Mouse (Mus musculus) midbrain, embryonic 16.5 days (tissue): ENCODE results near the gene Pold2. TPM values are rescaled to one million over a fixed set of nuclear protein-coding genes. Genes with fewer than 3 reads are reported as not detected.

Source experiments
- ATAC-seq: fragments of 200-750 bp; cut with Nextera tagmentation; 2 replicates; pipeline ENCODE4 v1.8.0; 2017; ENCODE audit warnings: moderate TSS enrichment
- H3K27ac ChIP-seq: fragments of 300-500 bp; sonication (generic); 2 replicates; pipeline ENCODE4 v1.5.1; 2014; ENCODE audit warnings: mild to moderate bottlenecking, low read length, mixed read lengths
- H3K27me3 ChIP-seq: fragments of 300-500 bp; sonication (generic); 2 replicates; pipeline ENCODE4 v1.6.1; 2014; ENCODE audit warnings: low read depth, low read length, mixed read lengths; ENCODE audit not compliant: control insufficient read depth, insufficient read depth
- H3K36me3 ChIP-seq: fragments of 300-500 bp; sonication (generic); 2 replicates; pipeline ENCODE4 v1.6.1; 2014; ENCODE audit warnings: mild to moderate bottlenecking, low read length, moderate library complexity, mixed read lengths; ENCODE audit not compliant: control insufficient read depth, insufficient read depth
- H3K4me1 ChIP-seq: fragments of 300-500 bp; sonication (generic); 2 replicates; pipeline ENCODE4 v1.6.1; 2014; ENCODE audit warnings: mild to moderate bottlenecking, low read length, mixed read lengths; ENCODE audit not compliant: control insufficient read depth, insufficient read depth
- H3K4me2 ChIP-seq: fragments of 300-500 bp; sonication (generic); 2 replicates; pipeline ENCODE4 v1.6.1; 2014; ENCODE audit warnings: mild to moderate bottlenecking, low read length, mixed read lengths
- H3K4me3 ChIP-seq: fragments of 300-500 bp; sonication (generic); 2 replicates; pipeline ENCODE4 v1.5.1; 2014; ENCODE audit warnings: low read depth, mild to moderate bottlenecking, low read length, moderate library complexity, mixed read lengths
- H3K9ac ChIP-seq: fragments of 300-500 bp; sonication (generic); 2 replicates; pipeline ENCODE4 v1.6.1; 2014; ENCODE audit warnings: low read depth, low read length, mixed read lengths
- H3K9me3 ChIP-seq: fragments of 300-500 bp; sonication (generic); replicated peaks from 2 replicates; pipeline ENCODE4 v1.6.1; 2014; ENCODE audit warnings: mild to moderate bottlenecking, low read length, mixed read lengths; ENCODE audit not compliant: control insufficient read depth, poor library complexity, severe bottlenecking
- WGBS: fragments of 180-500 bp; shearing (Covaris S2); extraction: QIAGEN DNeasy Blood & Tissue Kit; methylation state at CpG from one replicate; pipeline ENCODE4 v1.1.7; 2014; 5-methylcytosine and 5-hydroxymethylcytosine counted together
- polyA plus RNA-seq: library from polyadenylated mRNA; unstranded; fragments of >200 nt; fragmentation: Nextera tagmentation; extraction: Ambion mirVana; gene quantifications from 2 replicates; pipeline ENCODE4 v1.2.1, GENCODE M21; 2015

Pold2 gene
- polyA plus RNA-seq, 1 experiment from 2014 or later: 57.4 TPM

DNA sequence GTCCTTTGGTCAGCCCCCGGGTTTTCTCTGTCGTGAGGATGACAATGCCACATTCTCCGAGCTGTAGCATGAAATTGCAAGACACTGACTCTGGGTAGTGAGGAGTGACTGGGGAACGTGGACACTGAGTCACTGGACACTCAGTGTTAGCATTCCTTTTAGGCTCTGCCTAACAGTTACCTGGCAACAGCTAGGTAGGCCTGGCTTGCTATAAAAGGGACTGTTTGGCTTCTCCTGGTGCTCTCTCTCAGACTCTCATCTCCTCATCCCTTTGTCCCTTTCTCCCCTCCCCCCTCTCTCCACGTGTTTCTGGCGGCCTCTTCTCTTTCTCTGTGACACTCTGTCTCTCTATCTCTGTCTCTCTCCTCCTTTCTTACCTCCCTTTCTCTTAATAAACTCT lies 24.3 kb upstream of the Pold2 start:
- H3K9me3 ChIP-seq: no peaks in the 10 kb centered on the region
- H3K9ac ChIP-seq: peak overlapping the region; percentile 73
- no peaks in the 10 kb centered on the region for H3K36me3 ChIP-seq
- peaks cover 19% of the 10 kb centered on the region for H3K4me1 ChIP-seq
- H3K4me2 ChIP-seq: peak overlapping the region; percentile 87
- 5% methylated on average over 6 of the region's 6 CpGs for WGBS
- no peaks in the 10 kb centered on the region; the same call in 1 of the 2 replicates for H3K27me3 ChIP-seq
- H3K27ac ChIP-seq: peak overlapping the region; percentile 89
- peak; percentile 50 for ATAC-seq
- peak overlapping the region; percentile 48 for H3K4me3 ChIP-seq

DNA sequence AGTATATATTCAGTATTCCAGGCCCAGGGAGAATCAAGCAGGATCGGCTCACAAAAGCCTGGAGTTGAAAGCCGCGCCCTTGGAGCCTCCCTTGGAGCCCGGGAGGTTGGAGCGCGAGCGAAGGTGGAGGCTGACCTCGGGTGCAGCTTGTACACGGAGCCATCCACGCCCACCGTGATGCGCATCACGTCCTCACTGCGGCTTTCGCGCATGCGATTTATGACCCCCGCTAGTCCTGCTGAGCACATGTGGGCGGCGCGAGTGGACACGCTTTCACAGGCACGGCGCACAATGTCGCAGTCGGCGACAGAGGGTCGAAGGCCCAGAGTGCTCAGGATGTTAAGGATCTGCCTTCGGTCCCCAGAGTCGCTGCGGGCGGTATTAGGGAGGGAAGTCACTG lies 23.9 kb upstream of the Pold2 start:
- 0% methylated on average over 32 of the region's 32 CpGs for WGBS

DNA sequence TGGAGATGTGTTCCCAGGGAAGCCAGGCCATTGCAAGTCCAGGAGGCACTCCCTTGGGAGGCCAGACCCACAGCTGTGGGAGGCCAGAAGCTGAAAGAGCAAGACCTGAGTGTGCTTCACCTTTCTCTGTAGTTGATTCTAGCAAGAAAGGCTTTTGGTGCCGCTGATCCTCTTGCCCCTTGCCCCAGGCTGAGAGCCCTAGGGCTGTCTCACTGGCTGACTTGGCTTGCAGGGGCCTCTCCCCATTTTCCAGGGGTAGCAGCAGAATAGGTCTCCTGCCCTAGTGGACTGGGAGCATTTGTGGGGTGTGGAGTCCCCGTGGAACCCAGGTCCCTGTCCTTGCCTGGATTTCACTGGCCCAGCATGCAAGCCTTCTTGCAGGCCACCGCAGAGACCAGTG lies 23.2 kb upstream of the Pold2 start:
- Histone ChIP-seq H3K27ac (peak overlapping the region; percentile 89), H3K9ac (peak overlapping the region; percentile 73), H3K4me1 (peaks cover 19% of the 10 kb centered on the region), H3K4me3 (peak overlapping the region; percentile 48), H3K27me3 (no peaks in the 10 kb centered on the region; the same call in 1 of the 2 replicates), H3K36me3 (no peaks in the 10 kb centered on the region), H3K4me2 (peak overlapping the region; percentile 87), H3K9me3 (no peaks in the 10 kb centered on the region)
- ATAC-seq: peak; percentile 41
- 15% methylated on average over 3 of the region's 3 CpGs for WGBS

More for the DNA sequence above, 23.9 kb upstream of the Pold2 start:
- H3K4me1 ChIP-seq: peaks cover 19% of the 10 kb centered on the region
- H3K36me3 ChIP-seq: no peaks in the 10 kb centered on the region
- peak overlapping the region; percentile 89 for H3K27ac ChIP-seq
- H3K27me3 ChIP-seq: no peaks in the 10 kb centered on the region; the same call in 1 of the 2 replicates
- ATAC-seq: peak; percentile 93
- H3K4me2 ChIP-seq: peak overlapping the region; percentile 87
- no peaks in the 10 kb centered on the region for H3K9me3 ChIP-seq
- H3K9ac ChIP-seq: peak overlapping the region; percentile 73
- peak overlapping the region; percentile 48 for H3K4me3 ChIP-seq

DNA sequence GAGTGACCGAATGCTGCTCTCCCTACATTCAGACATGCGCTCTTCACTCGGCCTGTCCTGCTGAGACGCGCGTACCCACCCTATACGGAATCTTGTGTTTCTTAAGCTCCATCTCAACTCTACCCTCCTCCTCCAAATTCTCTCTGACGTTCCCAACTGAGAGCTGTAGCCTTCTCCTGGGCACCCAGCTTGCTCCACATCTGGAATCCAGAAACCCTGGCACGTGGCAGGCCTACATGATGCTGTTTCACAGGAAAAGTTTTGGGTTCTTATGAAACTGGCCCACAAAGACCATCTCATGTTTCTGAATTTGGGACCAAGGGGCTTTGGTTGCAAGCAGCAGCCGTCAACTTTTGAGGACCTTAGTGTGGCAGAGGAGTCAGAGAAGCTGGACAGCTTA lies 21.2 kb upstream of the Pold2 start:
- 93% methylated on average over 10 of the region's 10 CpGs for WGBS

DNA sequence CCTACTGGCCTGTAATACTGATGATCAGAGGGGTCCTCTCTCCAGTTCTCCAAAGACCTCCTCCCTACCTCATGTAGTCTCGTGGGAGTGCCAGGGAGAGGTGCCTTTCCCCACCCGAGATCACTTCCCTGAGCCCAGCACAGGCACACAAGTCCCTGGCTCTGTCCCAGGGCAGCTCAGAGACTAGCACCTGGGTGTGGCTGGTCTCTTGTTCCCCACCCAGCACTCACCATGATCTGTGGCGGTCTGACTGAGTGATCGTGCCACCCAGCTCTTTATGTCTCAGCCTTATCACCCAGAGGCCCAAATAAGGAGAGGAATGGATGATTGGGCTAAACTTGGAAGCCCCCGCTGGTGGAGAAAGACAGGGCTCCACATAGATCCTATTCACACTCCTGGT lies 20.4 kb upstream of the Pold2 start, which contains the start of gene Myl7:
Gene Myl7, minus strand, starts transcription at position 252 of the 400 bp plus-strand sequence.
- no peak for ATAC-seq
- WGBS: 76% methylated on average over 5 of the region's 5 CpGs
- H3K9me3 ChIP-seq: no peaks in the 10 kb centered on the region
- no peak within 1 kb of the TSS for H3K9ac ChIP-seq
- no peaks in the 10 kb centered on the region; the same call in 1 of the 2 replicates for H3K27me3 ChIP-seq
- H3K27ac ChIP-seq: no peak within 1 kb of the TSS
- H3K4me3 ChIP-seq: no peak within 1 kb of the TSS
- H3K4me2 ChIP-seq: no peak within 1 kb of the TSS
- H3K4me1 ChIP-seq: peaks cover 19% of the 10 kb centered on the region
- H3K36me3 ChIP-seq: no peaks in the 10 kb centered on the region

More for the DNA sequence above, 21.2 kb upstream of the Pold2 start:
- no peak overlapping the region for H3K27ac ChIP-seq
- no peaks in the 10 kb centered on the region for H3K9me3 ChIP-seq
- H3K27me3 ChIP-seq: no peaks in the 10 kb centered on the region; the same call in 1 of the 2 replicates
- H3K4me2 ChIP-seq: no peak overlapping the region
- no peak overlapping the region for H3K4me3 ChIP-seq
- peaks cover 19% of the 10 kb centered on the region for H3K4me1 ChIP-seq
- no peaks in the 10 kb centered on the region for H3K36me3 ChIP-seq
- no peak overlapping the region for H3K9ac ChIP-seq
- ATAC-seq: no peak

DNA sequence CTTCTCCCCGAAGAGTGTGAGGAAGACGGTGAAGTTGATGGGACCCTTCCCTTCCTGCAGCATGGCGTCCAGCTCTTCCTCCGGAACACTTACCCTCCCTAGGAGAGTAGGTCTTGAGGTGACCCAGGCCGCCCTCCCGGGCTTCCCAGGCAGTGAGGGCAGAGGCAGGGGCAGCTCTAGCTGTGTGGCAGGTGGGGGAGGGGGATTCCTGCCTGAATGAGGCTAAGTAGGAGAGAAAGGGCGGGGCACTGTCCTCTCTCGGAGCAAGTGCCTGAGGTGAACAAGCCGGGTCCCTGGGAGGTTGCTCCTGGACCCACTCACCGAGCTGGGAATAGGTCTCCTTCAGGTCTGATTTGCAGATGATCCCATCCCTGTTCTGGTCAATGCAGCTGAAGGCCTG lies 19.7 kb upstream of the Pold2 start:
- no peak overlapping the region for H3K4me3 ChIP-seq
- WGBS: 17% methylated on average over 10 of the region's 10 CpGs
- H3K27ac ChIP-seq: no peak overlapping the region
- no peak overlapping the region for H3K4me2 ChIP-seq
- H3K9ac ChIP-seq: no peak overlapping the region
- ATAC-seq: no peak
- peaks cover 18% of the 10 kb centered on the region for H3K4me1 ChIP-seq
- H3K36me3 ChIP-seq: no peaks in the 10 kb centered on the region
- H3K27me3 ChIP-seq: no peaks in the 10 kb centered on the region; the same call in 1 of the 2 replicates
- H3K9me3 ChIP-seq: no peaks in the 10 kb centered on the region

DNA sequence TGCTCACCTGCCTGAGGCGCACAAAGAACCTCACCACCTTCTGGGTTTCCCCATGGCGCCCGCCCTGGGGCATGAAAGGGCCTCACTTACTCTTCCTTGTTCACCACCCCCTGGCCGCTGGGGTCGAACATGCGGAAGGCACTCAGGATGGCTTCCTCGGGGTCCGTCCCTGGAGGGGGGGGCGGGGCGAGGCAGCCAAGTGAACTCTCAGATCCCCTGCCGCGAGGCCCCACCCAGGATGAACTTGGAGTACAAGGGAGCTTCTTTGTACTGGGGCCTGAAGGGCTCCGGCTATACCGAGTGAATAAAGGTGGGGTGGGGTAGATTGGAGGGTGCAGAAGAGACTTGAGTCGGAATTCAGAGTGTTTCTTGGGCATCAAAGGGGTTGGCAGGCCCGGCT lies 19.1 kb upstream of the Pold2 start:
- H3K4me3 ChIP-seq: no peak overlapping the region
- no peak for ATAC-seq
- H3K9ac ChIP-seq: no peak overlapping the region
- peaks cover 12% of the 10 kb centered on the region for H3K4me1 ChIP-seq
- no peak overlapping the region for H3K27ac ChIP-seq
- no peaks in the 10 kb centered on the region for H3K9me3 ChIP-seq
- H3K4me2 ChIP-seq: no peak overlapping the region
- H3K36me3 ChIP-seq: no peaks in the 10 kb centered on the region
- WGBS: 22% methylated on average over 16 of the region's 16 CpGs
- no peaks in the 10 kb centered on the region; the same call in 1 of the 2 replicates for H3K27me3 ChIP-seq

DNA sequence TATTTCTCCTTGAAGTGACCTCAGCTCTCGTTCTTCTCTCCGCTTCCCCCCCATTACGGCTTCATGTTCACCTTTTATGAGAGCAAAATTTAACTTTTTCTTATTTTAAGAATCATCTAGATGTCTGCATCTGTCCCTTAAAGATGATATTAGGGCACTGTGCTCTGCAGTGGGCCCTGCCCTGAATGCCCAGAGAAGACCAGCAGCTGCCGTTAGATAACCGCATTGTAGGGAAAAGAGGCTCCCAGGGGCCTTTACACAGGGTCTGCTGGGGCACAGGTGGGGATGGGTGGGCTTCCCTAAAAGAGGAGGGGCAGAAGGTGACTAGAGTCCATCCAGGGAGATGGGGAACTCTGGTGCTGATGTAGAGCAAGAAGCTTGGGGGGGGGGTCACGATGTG lies 15.7 kb upstream of the Pold2 start:
- H3K4me3 ChIP-seq: no peak overlapping the region
- no peak overlapping the region for H3K27ac ChIP-seq
- 74% methylated on average over 6 of the region's 6 CpGs for WGBS
- H3K27me3 ChIP-seq: no peaks in the 10 kb centered on the region; the same call in 1 of the 2 replicates
- H3K4me1 ChIP-seq: no peaks in the 10 kb centered on the region
- H3K36me3 ChIP-seq: no peaks in the 10 kb centered on the region
- no peaks in the 10 kb centered on the region for H3K9me3 ChIP-seq
- no peak for ATAC-seq
- no peak overlapping the region for H3K4me2 ChIP-seq
- no peak overlapping the region for H3K9ac ChIP-seq

DNA sequence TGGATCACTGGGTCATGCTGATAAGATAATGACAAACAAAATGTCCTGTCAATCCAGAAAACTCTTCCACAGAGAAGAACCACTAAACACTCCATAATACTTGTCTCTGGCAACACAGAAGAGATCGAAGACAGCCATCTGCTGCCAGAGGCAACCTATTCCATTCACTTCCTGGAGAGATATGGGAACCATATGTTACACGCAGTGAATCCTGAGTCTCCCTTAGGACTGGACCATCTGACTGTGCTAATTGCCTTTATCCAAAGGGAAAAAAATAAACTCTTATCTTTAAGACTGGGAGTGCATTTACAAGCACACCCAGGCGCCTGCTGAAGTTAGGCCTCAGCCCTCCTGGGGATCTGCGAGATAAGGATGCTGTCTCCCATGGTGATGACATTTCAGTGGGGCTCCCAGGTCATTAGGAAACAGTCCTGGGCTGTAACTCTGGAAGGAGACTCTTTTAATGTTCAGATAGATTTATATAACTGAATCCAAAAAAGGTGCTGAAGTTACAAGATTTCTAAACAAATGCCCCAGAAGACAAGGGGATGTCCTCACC lies 14.8 kb upstream of the Pold2 start:
- Histone ChIP-seq H3K4me3 (no peak overlapping the region), H3K36me3 (no peaks in the 10 kb centered on the region), H3K9ac (no peak overlapping the region), H3K4me2 (no peak overlapping the region), H3K27ac (no peak overlapping the region), H3K4me1 (no peaks in the 10 kb centered on the region), H3K27me3 (no peaks in the 10 kb centered on the region; the same call in 1 of the 2 replicates), H3K9me3 (no peaks in the 10 kb centered on the region)
- WGBS: 48% methylated on average over 4 of the region's 4 CpGs
- ATAC-seq: no peak
